Mouse (Mus musculus) lung, embryonic 16.5 days (tissue): Measurements from ENCODE around the gene Ccdc82. TPM values are rescaled to one million over a fixed set of nuclear protein-coding genes. Genes with fewer than 3 reads are reported as not detected.

Experiments
- ATAC-seq: fragments of 200-750 bp; cut with Nextera tagmentation; 2 replicates; pipeline ENCODE4 v1.8.0; 2017; ENCODE audit warnings: low read depth, mild to moderate bottlenecking, moderate library complexity
- H3K27ac ChIP-seq: fragments of 300-500 bp; sonication (generic); 2 replicates; pipeline ENCODE4 v1.5.1; 2014; ENCODE audit warnings: mild to moderate bottlenecking, control low read depth, low read length
- H3K27me3 ChIP-seq: fragments of 300-500 bp; sonication (generic); 2 replicates; pipeline ENCODE4 v1.6.1; 2014; ENCODE audit warnings: low read depth, low read length, mixed read lengths; ENCODE audit not compliant: control insufficient read depth, insufficient read depth
- H3K36me3 ChIP-seq: fragments of 300-500 bp; sonication (generic); 2 replicates; pipeline ENCODE4 v1.6.1; 2014; ENCODE audit warnings: low read length; ENCODE audit not compliant: control insufficient read depth, insufficient read depth
- H3K4me1 ChIP-seq: fragments of 300-500 bp; sonication (generic); replicated peaks from 2 replicates; pipeline ENCODE4 v1.6.1; 2014; ENCODE audit warnings: low read length, mixed read lengths; ENCODE audit not compliant: control insufficient read depth, insufficient read depth
- H3K4me2 ChIP-seq: fragments of 300-500 bp; sonication (generic); 2 replicates; pipeline ENCODE4 v1.6.1; 2014; ENCODE audit warnings: low read depth, low read length, control low read depth
- H3K4me3 ChIP-seq: fragments of 300-500 bp; sonication (generic); 2 replicates; pipeline ENCODE4 v1.5.1; 2014; ENCODE audit warnings: mild to moderate bottlenecking, low read length, control low read depth
- H3K9ac ChIP-seq: fragments of 300-500 bp; sonication (generic); 2 replicates; pipeline ENCODE4 v1.6.1; 2014; ENCODE audit warnings: low read length, control low read depth
- H3K9me3 ChIP-seq: fragments of 300-500 bp; sonication (generic); 2 replicates; pipeline ENCODE4 v1.6.1; 2016; ENCODE audit warnings: low read length; ENCODE audit not compliant: control insufficient read depth
- WGBS: fragments of 180-500 bp; shearing (Covaris S2); extraction: QIAGEN DNeasy Blood & Tissue Kit; methylation state at CpG from one replicate; pipeline ENCODE4 v1.1.7; 2014; 5-methylcytosine and 5-hydroxymethylcytosine counted together
- polyA plus RNA-seq: library from polyadenylated mRNA; unstranded; fragments of >200 nt; fragmentation: Nextera tagmentation; extraction: Ambion mirVana; gene quantifications from 2 replicates; pipeline ENCODE4 v1.2.1, GENCODE M21; 2015

The Ccdc82 gene
- polyA plus RNA-seq, 1 experiment from 2014 or later = 16.3 TPM

GRCm38 (mm10) chr9:13297122-13297667 is 50.4 kb downstream of the Ccdc82 start:
- peak overlapping the region; percentile 88 for H3K27ac ChIP-seq
- H3K36me3 ChIP-seq = no peaks in the 10 kb centered on the region
- peaks cover 43% of the 10 kb centered on the region for H3K4me1 ChIP-seq
- H3K9ac ChIP-seq = peak overlapping the region; percentile 73
- H3K27me3 ChIP-seq = no peaks in the 10 kb centered on the region
- no peaks in the 10 kb centered on the region for H3K9me3 ChIP-seq
- no peak for ATAC-seq
- peak overlapping the region; percentile 69 for H3K4me3 ChIP-seq
- peak overlapping the region; percentile 67 for H3K4me2 ChIP-seq
- under 1% methylated on average over 12 of the region's 12 CpGs for WGBS

- peaks cover 46% of the 10 kb centered on the region for H3K4me1 ChIP-seq
- H3K9me3 ChIP-seq = no peaks in the 10 kb centered on the region
- under 1% methylated on average over 23 of the region's 23 CpGs for WGBS
- H3K4me2 ChIP-seq = peak within 1 kb of the TSS; percentile 67
- no peaks in the 10 kb centered on the region for H3K36me3 ChIP-seq
- H3K27me3 ChIP-seq = no peaks in the 10 kb centered on the region
- ATAC-seq = peak; percentile 65
- peak within 1 kb of the TSS; percentile 88 for H3K27ac ChIP-seq
- peak within 1 kb of the TSS; percentile 69 for H3K4me3 ChIP-seq
- H3K9ac ChIP-seq = peak within 1 kb of the TSS; percentile 73
These were observed 51.1 kb downstream of the Ccdc82 start, which contains the start of gene Maml2 for GRCm38 (mm10) chr9:13297668-13298512. Gene Maml2, plus strand, starts transcription at chr9:13297957.

GRCm38 (mm10) chr9:13298513-13298878 is 51.7 kb downstream of the Ccdc82 start:
- 20% methylated on average over 9 of the region's 9 CpGs for WGBS
- H3K9me3 ChIP-seq = no peaks in the 10 kb centered on the region
- H3K27ac ChIP-seq = peak overlapping the region; percentile 88
- peaks cover 46% of the 10 kb centered on the region for H3K4me1 ChIP-seq
- no peaks in the 10 kb centered on the region for H3K36me3 ChIP-seq
- peak overlapping the region; percentile 69 for H3K4me3 ChIP-seq
- no peak for ATAC-seq
- H3K9ac ChIP-seq = peak overlapping the region; percentile 73
- peak overlapping the region; percentile 67 for H3K4me2 ChIP-seq
- H3K27me3 ChIP-seq = no peaks in the 10 kb centered on the region

- no peaks in the 10 kb centered on the region for H3K36me3 ChIP-seq
- ATAC-seq = no peak
- H3K4me2 ChIP-seq = peak overlapping the region; percentile 67
- no peaks in the 10 kb centered on the region for H3K27me3 ChIP-seq
- peak overlapping the region; percentile 69 for H3K4me3 ChIP-seq
- no peaks in the 10 kb centered on the region for H3K9me3 ChIP-seq
- H3K4me1 ChIP-seq = peaks cover 52% of the 10 kb centered on the region
- peak overlapping the region; percentile 9; the same call in 1 of the 2 replicates for H3K27ac ChIP-seq
- peak overlapping the region; percentile 73 for H3K9ac ChIP-seq
- 81% methylated on average over 6 of the region's 6 CpGs for WGBS
These were observed 52.4 kb downstream of the Ccdc82 start for GRCm38 (mm10) chr9:13299190-13299589.

- peaks cover 57% of the 10 kb centered on the region for H3K4me1 ChIP-seq
- peak overlapping the region; percentile 27; the same call in 1 of the 2 replicates for H3K27ac ChIP-seq
These were observed 53.3 kb downstream of the Ccdc82 start for GRCm38 (mm10) chr9:13300041-13300441.

GRCm38 (mm10) chr9:13300891-13301782 is 54.4 kb downstream of the Ccdc82 start:
- no peaks in the 10 kb centered on the region for H3K36me3 ChIP-seq
- peak overlapping the region; percentile 67 for H3K4me2 ChIP-seq
- WGBS = 76% methylated on average over 9 of the region's 9 CpGs
- no peaks in the 10 kb centered on the region for H3K27me3 ChIP-seq
- no peak for ATAC-seq
- H3K4me1 ChIP-seq = peaks cover 55% of the 10 kb centered on the region
- H3K9me3 ChIP-seq = no peaks in the 10 kb centered on the region
- H3K9ac ChIP-seq = peak overlapping the region; percentile 65
- no peak overlapping the region for H3K27ac ChIP-seq
- peak overlapping the region; percentile 69 for H3K4me3 ChIP-seq

More at GRCm38 (mm10) chr9:13300041-13300441, 53.3 kb downstream of the Ccdc82 start:
- H3K36me3 ChIP-seq = no peaks in the 10 kb centered on the region
- 23% methylated on average over 3 of the region's 3 CpGs for WGBS
- H3K9ac ChIP-seq = peak overlapping the region; percentile 65
- peak overlapping the region; percentile 69 for H3K4me3 ChIP-seq
- ATAC-seq = no peak
- peak overlapping the region; percentile 67 for H3K4me2 ChIP-seq
- H3K27me3 ChIP-seq = no peaks in the 10 kb centered on the region
- H3K9me3 ChIP-seq = no peaks in the 10 kb centered on the region

- ATAC-seq = no peak
- WGBS = 36% methylated on average over 6 of the region's 6 CpGs
- Histone ChIP-seq H3K4me3 (no peak overlapping the region), H3K9ac (no peak overlapping the region), H3K4me2 (peak overlapping the region; percentile 67), H3K27me3 (no peaks in the 10 kb centered on the region), H3K27ac (no peak overlapping the region), H3K9me3 (no peaks in the 10 kb centered on the region), H3K36me3 (0 out of 2 replicates have a peak, but pooled peaks cover 3% of the 10 kb centered on the region), H3K4me1 (peaks cover 54% of the 10 kb centered on the region)
These were observed 55.5 kb downstream of the Ccdc82 start for GRCm38 (mm10) chr9:13302183-13302825.

GRCm38 (mm10) chr9:13303099-13303771 is 56.5 kb downstream of the Ccdc82 start:
- H3K9me3 ChIP-seq = no peaks in the 10 kb centered on the region
- no peak overlapping the region for H3K27ac ChIP-seq
- no peak for ATAC-seq
- H3K36me3 ChIP-seq = 0 out of 2 replicates have a peak, but pooled peaks cover 3% of the 10 kb centered on the region
- H3K9ac ChIP-seq = no peak overlapping the region
- H3K4me3 ChIP-seq = no peak overlapping the region
- H3K4me2 ChIP-seq = no peak overlapping the region
- H3K4me1 ChIP-seq = peaks cover 54% of the 10 kb centered on the region
- 90% methylated on average over 5 of the region's 5 CpGs for WGBS
- no peaks in the 10 kb centered on the region for H3K27me3 ChIP-seq
